Mouse (Mus musculus) adrenal gland, postnatal 36 days (tissue): ENCODE data around the gene 1810046K07Rik. TPM values are rescaled to one million over a fixed set of nuclear protein-coding genes. Genes with fewer than 3 reads are reported as not detected.
A peak's percentile ranks its signal among the peaks of the same experiment; 100 is the strongest.

Experiments used
- DNase-seq, 2 experiments: peaks; one replicate each; pipeline ENCODE4 v3.0.0; 2021; ENCODE audit warnings: mixed read lengths in 1 of 2
- long read RNA-seq, 2 experiments: library from polyadenylated mRNA; stranded (forward); transcript quantifications; one replicate each; pipeline ENCODE4 v2.0.0; 2021; ENCODE audit warnings: borderline sequencing depth in 2 of 2
- total RNA-seq, 2 experiments: library from RNA; stranded (reverse); gene quantifications; 2 replicates each; pipeline ENCODE4 v1.2.3; 2021

Gene 1810046K07Rik
- not detected for total RNA-seq
- long read RNA-seq, experiment 1 = 0 reads
- long read RNA-seq, experiment 2 = 0 reads

DNA sequence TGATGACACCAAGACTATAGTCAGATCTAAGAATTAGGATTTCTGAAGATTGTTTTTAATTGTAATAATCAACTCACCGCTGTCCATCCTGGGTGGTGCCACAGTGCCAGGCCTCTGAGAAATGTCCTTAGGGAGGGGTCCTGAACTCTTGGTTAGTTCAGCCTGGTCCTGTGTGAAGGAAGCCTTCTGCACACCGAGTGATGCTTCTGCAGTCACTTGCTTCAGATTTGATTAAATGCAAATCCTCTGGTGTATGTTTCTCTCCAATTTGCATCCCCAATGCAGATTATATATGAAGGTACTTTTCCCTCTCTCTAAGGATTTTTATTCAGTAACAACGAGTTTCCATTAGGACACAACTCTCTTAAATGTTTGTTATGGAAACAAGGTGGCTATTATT lies at the start of gene 1810046K07Rik:
Gene 1810046K07Rik (minus strand): TSS at position 187 of the 400 bp plus-strand sequence.
- DNase-seq = no peak

DNA sequence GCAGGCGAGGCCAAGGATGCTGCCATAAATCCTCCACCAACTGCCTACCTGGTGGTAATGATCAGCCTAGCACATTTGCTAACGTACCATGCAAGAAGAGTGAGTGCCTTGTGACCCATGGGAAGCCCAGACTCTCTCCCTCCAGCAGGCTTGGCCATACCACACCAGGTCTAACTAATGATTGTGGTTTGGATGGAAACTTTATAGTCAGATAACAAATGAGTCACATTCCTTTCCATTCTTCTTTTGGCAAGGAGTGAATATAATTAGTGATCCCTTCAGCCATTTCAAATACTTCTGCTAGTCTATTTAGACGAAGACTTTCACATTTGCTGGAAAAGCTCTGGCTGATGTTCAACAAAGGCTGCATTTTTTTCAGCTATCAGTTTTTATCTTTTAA lies 40.8 kb upstream of the 1810046K07Rik start:
- DNase-seq = no peak

DNA sequence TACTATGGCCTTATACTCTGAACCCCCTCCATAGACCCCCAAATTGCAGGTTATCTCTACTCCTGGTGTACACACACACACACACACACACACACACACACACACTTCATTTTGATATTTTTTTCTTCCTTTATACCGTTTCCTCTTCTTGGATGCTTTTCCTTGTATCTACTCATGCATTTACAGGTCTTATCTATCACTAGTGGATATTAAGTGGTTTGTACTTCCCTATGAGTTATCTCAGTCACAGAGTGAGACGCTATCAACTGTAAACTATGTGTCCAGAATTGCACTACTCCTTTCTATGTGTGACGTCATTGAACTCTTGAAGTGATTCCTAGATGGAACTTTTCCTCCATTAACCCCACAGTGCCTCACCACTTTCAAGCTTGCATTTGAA lies 38.4 kb upstream of the 1810046K07Rik start:
- no peak for DNase-seq

DNA sequence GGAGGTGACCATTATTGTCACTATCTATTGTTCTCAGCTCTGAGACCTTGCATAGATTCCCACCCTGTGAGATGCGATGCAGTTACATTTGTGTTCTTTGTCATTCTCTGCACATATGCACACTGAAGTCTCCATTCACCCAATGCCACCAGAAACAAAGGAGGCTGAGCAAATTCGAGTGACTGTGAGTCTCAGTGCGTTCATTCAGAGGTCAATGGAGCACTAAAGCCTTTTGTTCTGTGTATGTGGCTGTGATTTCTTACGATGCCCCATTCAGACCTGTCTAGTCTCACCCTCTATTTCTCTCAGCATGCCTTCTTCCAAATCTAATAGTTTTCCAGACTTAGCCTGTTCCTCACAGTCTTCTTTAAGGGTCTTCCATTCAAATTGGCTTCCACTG lies 35.3 kb upstream of the 1810046K07Rik start:
- DNase-seq = no peak

DNA sequence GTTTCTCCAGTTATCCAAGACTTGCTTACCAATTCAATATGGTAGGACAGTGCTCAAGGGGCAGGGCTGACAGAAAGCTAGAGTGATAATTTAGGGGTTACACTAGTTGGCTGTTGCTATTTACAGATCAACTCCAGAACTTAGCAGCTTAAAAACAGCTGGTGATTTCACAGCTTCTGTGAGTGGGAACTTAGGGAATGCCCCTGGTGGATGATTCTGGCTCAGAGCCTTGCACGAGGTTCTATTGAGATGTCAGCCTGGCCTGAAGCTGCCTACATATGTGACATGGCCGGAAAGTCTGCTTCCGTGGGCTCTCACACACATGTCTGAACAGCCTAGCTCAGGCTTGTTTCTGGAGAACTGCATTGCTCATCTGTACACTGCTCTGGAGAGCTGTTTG lies 24.8 kb upstream of the 1810046K07Rik start:
- no peak for DNase-seq

DNA sequence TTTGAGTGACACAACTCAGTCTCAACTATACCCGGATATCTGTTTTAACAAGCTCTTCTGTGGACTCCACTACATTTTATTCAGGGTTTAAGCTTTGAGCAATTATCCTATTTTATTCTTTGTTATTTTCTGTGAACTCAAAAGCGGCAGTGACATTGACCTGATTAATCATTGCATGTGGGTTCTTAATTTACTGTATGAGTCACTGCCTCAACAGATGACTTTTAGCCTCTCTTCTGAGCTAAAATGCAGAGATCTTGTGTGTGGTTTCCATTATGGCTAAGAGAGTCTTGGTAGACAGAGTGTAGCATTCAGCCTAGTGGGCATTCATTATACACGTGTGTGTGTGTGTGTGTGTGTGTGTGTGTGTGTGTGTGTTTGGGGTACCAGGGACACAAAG lies 24.2 kb upstream of the 1810046K07Rik start:
- no peak for DNase-seq

DNA sequence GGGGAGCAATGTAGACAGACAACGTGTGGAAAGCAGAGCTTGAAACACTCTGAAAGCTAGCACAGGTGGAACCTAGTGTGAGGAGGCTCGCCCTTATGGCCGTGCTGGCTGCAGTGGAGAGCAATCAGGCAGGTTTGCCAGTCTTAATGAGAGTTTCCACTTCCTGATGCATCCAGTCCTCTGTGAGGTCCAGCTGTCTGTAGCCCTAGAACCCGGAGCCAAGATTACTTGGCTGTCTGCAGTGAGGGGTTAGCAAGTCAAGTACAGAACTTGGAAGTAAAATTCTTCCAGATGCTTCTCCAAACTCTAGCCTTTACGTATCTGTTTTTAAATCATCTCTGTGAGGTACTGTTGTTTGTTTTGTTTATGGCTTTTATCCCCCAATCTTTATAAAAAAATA lies 20.7 kb upstream of the 1810046K07Rik start:
- no peak for DNase-seq

DNA sequence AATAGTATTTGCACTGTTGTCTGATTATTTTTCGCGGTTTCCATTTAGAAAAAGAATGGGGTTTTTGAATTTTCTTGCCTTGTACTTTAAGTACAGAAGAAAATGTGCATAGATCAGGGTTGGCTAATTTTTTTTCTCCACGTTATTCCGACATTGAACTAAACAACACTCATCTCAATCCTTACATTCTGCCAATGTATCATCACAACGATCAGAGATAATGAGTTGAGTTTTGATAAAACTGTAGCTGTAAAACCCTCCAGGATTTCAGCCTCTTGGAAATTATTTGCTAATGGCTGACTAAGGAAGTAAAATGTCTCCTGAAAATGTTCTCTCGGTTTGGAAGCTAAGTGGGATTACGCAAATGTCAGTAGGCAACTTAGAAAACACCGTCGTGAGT lies 17.1 kb upstream of the 1810046K07Rik start:
- DNase-seq = no peak

DNA sequence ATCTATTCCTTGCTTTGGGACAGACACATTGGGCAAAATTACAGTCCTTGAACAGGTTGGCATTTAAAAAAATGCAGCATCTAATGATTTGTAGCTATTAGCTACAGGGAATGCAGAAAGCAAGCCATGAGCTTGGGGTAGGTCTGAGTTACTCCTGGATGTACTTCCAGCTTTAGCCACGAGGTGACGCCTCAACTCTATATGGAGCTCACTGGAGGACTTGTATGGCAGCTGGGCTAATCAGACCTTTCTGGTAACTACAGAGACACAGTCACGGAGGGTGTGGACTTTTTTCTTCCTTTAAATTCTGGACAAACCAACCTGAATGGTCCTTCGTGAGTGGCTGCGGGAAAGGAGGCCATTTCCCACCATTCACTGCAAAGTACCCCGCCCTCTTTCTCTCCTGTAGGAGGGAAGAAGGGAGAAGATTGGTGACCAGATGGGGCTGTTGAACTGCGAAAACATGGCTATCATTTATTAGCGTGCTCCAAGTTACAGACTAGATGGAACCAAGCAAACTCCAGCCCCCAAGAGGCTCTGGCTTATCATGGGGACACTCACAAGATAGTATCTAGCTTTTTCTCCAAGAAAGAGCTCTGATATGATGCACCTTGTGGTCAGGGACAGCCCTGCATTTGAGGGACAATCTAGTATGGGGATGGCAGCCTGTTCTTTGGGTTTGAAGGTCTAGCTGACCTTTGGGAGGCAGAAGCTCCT lies 6.7 kb upstream of the 1810046K07Rik start:
- peak; percentile 84 to 86 for DNase-seq

DNA sequence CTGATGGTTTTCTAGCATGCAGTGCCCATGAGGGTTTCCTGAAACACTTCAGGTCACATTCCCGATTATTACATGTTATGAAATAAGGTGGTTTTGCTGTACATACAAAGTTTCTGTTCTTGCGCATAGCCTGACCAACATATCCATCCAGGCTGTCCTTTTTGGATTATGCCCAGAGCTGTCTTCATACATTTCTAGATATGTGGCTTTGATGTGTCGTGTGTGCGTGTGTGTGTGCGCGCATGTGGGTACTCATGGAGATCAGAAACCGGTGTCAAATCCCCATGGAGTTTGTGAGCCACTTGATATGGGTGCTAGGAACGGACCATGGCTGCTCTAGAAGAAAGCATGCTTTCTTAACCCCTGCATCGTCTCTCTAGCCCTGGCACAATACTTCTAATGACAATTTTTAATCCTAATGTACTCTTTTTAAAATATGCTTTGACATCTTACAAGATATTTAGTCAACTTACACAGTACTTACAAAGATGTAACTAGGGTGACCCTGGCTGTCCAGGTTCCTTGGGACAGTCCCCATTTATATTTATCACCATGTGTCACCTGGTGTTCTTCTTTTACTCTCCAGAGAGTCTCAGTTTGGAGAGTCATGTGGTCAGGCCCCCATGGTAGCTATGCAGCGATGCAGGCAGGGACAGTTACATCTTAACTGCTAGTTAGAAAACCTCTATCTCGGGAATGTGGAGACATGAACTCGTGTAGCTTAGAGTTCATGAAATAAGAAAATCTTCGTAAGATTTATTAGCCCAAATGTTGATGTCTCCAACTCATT lies 2.9 kb upstream of the 1810046K07Rik start:
- no peak for DNase-seq

DNA sequence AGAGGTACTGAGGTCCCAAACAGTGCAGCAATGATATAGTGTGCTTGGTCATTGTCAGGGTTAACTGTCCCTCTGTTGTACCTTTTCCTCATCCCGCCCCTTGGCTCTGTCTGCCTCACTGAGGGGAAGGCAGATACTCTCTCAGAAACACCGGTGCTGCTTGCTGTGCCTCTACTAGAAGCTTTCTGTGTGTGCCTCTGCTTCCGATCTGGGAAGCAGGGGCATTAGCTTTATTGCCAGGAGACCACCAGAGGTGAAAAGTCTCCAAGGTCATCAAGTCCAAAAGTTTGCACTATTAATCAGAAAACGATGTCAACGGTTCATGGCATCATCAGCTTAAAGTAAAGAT lies 1.2 kb downstream of the 1810046K07Rik start:
- DNase-seq = no peak

DNA sequence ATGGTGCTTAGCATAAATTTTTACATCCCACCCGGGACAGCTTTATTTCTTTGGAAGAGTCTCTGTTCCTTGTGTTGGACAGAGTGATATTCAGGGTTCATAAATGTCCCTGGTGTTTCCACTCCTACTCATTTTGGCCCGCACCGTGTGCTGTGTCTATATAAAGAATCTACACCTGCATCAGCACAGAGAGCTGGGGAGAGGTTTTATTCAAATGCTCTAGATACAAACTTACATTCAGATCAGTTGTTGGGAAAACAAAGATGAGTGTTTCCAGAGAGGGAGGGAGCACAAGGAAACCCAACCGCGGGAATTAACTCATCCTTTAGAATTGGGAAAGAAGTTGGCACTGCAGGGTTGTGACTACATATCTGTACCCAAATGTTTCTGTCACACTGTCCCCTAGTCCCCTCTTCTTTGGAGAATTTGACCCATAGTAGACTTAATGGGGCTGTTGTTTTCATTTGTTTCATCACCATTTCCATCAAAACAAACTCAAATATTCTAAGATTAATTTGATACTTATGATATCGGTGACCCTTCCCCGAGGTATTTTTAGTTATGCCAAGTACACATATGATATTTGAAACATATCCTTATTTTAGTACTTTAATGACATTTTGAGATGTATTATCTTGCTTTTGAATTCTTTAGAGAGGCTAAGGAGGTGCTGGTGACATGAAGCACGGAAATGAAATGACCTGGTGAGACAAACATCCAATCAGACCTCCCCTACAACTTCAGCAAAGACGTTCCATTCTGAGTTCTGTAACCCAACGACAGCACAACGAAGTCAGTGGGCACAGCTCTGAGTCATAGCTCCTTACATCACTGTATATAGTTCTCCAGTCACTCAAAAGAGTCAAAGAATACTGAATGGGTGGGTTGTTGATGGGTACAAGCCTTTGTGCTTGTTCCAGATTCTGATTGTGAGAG lies 1.8 kb downstream of the 1810046K07Rik start:
- no peak for DNase-seq

DNA sequence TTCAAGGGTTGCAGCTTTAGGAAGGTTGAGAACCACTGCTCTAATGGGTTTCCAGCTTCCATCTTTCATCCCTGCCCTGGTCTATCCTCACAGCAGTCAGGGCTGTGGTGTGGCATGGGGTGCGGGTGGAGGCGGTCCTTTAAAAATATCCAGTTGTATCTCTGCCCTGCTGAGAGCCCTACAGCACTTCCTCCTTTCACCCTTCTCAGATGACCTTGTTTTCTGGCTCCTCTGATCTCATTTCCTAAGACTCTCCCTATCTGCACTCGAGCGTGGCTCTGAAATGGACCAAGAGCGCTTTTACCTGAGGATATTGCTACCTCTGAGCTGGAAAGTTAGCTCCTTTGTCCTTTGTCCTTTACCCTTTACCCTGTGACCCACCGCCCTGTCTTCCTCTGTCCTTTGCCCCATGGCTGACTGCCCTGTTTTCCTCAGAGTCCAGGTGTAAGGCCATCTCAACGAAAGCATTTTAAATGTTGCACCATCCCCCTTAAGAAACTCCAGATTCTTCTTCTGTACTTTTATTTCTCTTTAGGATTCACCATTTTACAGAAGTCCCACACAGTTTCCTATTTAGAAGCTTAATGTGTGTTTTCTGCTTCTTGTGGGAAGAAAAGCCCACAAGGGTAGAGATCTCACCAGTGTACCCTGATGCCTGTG lies 4.2 kb downstream of the 1810046K07Rik start:
- DNase-seq = no peak

DNA sequence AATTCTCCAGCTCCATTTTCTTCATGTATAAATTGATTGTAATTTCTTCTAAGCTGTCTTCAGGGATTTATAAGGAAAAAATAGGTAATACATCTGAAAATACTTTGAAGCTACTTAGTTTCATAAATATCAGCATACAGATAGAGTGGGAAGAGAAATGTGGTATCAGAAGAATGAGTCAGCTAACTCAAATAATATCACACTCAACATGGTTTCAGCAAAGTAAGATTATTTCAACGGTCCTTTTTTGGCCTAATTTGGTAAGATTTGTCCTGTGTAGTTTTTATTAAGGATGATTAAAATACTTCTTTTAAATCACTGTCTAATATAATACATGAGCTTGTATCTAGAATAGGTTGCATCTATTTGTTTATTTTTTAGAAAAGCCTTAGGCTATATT lies 8.6 kb downstream of the 1810046K07Rik start:
- DNase-seq = no peak

DNA sequence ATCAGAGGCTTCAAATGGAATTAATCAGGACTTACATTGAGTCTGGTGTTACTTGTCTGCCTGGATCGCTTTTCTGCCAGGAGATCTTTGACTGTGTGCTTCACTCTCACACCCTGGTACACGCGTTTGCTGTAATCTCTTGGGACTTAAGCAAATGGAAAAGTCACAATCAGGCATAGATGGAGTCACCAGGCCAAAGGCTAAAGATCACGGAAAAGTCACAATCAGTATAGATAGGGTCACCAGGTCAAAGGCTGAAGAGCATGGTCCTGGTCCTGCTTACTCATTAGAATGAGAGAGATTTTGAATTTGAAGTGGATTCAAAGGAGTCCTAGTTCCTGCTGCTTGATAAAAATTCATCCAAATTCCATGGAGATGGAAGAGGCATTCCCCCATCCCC lies 10.5 kb downstream of the 1810046K07Rik start:
- no peak for DNase-seq

DNA sequence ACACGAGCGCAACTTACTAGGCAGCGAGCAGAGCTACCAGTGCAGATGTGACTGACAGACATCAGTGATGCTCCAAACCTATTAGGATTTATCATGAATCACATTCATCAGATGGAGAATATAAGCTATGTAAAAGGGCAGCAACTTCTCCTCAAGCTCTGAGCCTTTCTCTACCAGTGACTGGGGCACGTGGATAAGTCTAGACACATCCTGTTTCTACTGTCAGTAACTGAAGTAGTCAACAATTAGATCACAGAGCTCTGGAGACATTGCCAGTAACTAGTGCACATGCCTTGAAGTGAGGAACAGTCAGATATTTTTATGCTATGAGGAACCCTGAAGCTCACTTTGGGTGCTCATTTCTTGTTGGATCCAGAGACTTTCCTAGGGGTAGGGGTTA lies 11.4 kb downstream of the 1810046K07Rik start:
- DNase-seq = no peak

DNA sequence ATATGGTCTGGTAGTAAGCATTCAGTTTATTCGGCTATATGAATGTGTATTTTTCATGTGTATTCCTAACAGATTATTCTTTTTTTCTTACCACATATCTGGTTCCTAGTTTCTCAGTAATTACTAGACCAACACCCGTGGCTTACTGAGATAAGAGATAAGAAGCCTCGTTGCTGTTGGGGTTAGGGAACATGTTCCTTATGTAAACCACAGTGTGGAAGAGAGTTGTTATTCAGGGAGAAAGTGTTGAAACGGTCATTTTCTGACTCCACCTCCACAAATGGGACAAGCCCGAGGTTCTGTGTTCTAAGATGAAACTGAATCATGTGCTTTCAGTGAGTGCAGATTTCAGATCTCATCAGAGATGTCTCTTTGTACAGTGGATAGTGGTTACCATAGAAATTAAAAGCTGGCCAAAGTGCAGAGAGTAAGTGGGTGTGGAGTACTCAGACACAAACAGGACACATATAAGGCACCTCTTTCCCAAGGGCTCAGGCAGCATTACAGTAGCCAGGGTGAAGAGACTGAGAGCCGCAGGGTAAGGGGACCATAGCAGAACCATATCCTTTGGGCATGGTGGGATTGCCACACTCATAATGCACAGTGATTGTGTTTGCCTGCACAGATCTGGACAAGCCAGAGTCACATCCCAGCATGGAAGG lies 13.2 kb downstream of the 1810046K07Rik start:
- no peak for DNase-seq

DNA sequence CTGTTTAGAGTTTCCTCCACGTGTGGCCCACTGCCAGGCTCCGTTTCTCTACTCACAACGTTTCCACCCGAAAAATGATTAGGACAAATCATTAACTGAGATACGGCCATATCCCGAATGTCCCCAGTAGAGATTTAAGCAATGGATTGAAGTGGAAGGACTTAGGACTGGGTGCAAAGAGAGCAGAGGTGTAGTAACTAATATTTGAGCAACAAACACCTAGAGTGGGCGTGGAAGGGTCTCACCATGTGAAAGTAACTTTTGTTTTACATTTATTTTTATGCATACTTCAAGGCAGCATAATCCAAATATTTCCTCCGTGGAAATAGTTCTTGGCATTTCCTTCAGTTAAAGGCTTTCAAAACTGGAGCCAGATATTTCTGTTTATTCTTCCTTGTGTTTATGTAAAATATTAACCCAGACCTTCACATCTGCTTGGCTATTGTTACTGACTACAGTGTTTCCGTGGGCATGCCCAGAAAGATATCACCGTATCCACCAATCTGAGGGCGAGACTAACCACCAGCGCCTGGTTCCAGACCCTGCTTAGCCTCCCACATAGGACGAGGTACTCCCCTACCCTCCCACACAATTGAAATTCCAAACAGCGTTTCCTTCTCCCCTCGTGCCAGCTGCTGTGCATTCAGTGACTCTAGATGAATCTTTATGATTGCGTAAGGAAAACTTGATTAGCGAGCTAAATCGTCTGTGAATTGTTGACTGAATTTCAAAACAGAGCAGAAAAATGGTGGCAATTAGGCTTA lies 16.0 kb downstream of the 1810046K07Rik start:
- DNase-seq = no peak

DNA sequence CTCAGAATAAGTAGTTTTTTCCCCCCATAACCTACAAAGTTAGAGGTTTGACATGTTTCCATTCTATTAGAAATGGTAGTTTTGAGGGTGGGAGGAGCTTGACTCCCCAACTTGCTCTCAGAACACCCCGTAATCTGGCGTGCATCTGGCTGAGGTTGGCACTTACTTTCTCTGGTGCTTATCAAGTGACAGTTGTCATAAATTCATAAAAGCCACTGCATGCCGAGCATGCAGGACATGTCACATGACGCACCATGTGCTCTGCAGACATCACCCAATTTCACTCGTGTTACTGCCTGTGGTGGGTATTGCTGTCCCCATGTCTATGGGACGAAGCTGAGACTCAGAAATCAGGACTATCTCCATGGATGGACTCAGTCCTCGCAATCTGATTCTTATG lies 18.2 kb downstream of the 1810046K07Rik start:
- no peak for DNase-seq

DNA sequence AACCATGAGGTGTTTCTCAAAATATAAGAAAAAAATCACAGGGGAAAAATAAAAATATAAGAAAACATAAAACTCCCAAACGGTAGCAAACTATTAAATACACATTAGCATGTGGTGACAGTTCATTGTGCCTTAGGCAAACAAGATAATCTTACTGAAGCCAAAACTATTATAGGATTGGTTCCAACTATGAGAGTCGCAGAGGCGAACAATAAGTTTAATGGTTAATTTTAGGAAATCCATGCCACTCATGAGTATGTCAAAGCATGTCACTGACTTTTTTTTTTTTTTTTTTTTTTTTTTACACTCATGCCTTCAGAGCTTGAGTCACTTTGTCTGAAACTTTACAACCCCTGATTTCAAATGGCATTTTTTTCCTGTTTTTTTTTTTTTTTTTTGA lies 22.4 kb downstream of the 1810046K07Rik start:
- DNase-seq = no peak

DNA sequence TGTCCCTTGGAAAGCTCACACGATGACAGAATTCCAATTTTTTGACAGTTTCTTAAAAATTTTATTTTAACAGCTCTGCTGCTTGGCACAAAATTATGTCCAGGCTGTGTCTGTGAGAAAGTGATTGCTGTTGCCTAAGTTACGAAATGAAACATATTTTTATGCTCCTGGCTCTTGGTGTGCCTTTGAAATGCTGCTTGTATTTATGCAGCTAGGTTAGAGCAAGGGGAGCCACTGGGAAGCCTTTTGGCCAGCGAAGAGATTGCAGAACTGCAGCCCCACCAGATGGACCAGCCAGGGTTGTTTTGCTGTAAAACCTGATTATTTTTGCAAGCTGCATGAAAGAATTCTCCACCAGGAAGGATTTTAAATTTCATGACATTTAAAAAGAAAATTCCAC lies 23.6 kb downstream of the 1810046K07Rik start:
- DNase-seq = no peak
